Mouse (Mus musculus) heart, embryonic 12.5 days (tissue): ENCODE measurements at regions not wholly inside any gene's neighbourhood (a gene's known extent, or its start where the extent isn't known, plus 50 kb on each side); places are given as distances from the start of the nearest gene placed in this dataset.

Experiments used
- ATAC-seq: fragments of 200-750 bp; cut with Nextera tagmentation; 2 replicates; pipeline ENCODE4 v1.8.0; 2017; ENCODE audit warnings: moderate TSS enrichment, moderate library complexity; ENCODE audit not compliant: insufficient number of reproducible peaks, low FRiP score
- H3K27ac ChIP-seq: fragments of 300-500 bp; sonication (generic); 2 replicates; pipeline ENCODE4 v1.5.1; 2016; ENCODE audit warnings: mild to moderate bottlenecking, moderate library complexity; ENCODE audit not compliant: poor library complexity, severe bottlenecking
- H3K27me3 ChIP-seq: fragments of 300-500 bp; sonication (generic); replicated peaks from 2 replicates; pipeline ENCODE4 v1.6.1; 2016; ENCODE audit warnings: mild to moderate bottlenecking, moderate library complexity
- H3K36me3 ChIP-seq: fragments of 300-500 bp; sonication (generic); 2 replicates; pipeline ENCODE4 v1.6.1; 2016; ENCODE audit warnings: mild to moderate bottlenecking, moderate library complexity
- H3K4me1 ChIP-seq: fragments of 300-500 bp; sonication (generic); replicated peaks from 2 replicates; pipeline ENCODE4 v1.6.1; 2016; ENCODE audit warnings: mild to moderate bottlenecking
- H3K4me2 ChIP-seq: fragments of 300-500 bp; sonication (generic); 2 replicates; pipeline ENCODE4 v1.6.1; 2016; ENCODE audit warnings: mild to moderate bottlenecking, moderate library complexity
- H3K4me3 ChIP-seq: fragments of 300-500 bp; sonication (generic); 2 replicates; pipeline ENCODE4 v1.5.1; 2016; ENCODE audit warnings: mild to moderate bottlenecking
- H3K9ac ChIP-seq: fragments of 300-500 bp; sonication (generic); 2 replicates; pipeline ENCODE4 v1.6.1; 2016; ENCODE audit warnings: mild to moderate bottlenecking, moderate library complexity
- H3K9me3 ChIP-seq: fragments of 300-500 bp; sonication (generic); replicated peaks from 2 replicates; pipeline ENCODE4 v1.6.1; 2016; ENCODE audit warnings: mild to moderate bottlenecking, moderate library complexity
- WGBS: fragments of 180-500 bp; shearing (Covaris S2); methylation state at CpG from one replicate; pipeline ENCODE4 v1.1.7; 2016; 5-methylcytosine and 5-hydroxymethylcytosine counted together

DNA sequence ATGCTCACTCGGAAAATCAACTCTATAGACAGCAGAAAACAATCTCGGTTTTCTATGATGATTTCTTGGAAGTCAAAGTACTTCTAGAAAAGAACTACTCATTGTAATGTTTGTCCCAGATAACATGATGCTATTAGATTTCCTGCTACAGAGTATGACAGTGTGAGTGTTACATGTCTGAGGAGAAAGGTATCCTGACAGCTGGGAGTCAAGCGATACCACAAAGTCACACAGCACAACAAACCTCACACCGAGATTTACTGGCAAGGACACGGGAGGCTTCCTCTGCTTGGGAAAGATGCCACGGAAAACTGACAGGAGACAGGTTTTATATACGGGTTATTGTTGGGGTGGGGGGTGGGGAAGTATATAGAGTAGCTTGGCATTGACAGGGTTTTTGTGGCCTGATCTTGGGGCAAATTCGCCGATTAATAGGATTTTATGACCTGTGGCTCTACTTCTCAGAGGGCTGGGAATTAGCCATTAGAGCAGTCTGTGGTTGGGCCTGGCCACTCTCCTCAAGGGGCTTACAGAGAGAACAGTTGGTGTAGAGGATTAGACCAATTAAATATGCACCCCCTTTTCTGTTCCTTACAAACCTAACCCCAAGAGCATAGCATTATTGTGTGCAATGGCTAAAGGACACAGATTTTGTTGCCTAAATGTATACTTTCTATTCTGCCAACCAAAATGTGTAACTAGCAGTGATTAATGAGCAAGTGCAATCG, 209.2 kb upstream of the Sfrp2 start:
- H3K4me3 ChIP-seq: no peak overlapping the region
- H3K27ac ChIP-seq: no peak overlapping the region
- H3K9me3 ChIP-seq: no peaks in the 10 kb centered on the region
- no peak overlapping the region for H3K4me2 ChIP-seq
- no peak for ATAC-seq
- H3K9ac ChIP-seq: no peak overlapping the region
- 78% methylated on average over 10 of the region's 10 CpGs for WGBS
- H3K36me3 ChIP-seq: no peaks in the 10 kb centered on the region
- H3K4me1 ChIP-seq: peaks cover 18% of the 10 kb centered on the region
- no peaks in the 10 kb centered on the region for H3K27me3 ChIP-seq

DNA sequence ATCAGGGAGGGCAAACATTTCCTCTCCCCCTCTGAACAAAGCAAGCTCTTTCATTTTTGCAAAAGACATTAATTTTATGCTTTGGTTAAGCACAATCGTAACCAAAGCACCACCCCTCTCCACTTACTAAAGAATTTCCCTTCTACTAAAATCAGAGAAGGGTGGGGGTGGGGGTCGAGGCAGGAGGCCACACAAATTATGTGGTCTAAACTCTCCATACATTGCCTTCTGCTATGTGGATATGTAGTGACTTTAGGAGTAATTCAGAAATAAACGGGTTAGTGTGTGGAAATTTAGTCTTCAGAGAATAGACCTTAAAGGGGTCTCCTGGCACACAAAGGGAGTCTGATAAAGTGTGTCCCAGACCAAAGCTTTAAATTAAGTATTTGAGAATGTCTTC, 204.1 kb upstream of the Sfrp2 start:
- Histone ChIP-seq H3K9me3 (no peaks in the 10 kb centered on the region), H3K4me1 (no peaks in the 10 kb centered on the region), H3K36me3 (no peaks in the 10 kb centered on the region), H3K27me3 (no peaks in the 10 kb centered on the region), H3K4me2 (no peak overlapping the region), H3K9ac (no peak overlapping the region), H3K27ac (no peak overlapping the region), H3K4me3 (no peak overlapping the region)
- ATAC-seq: no peak
- 66% methylated on average over 3 of the region's 3 CpGs for WGBS

DNA sequence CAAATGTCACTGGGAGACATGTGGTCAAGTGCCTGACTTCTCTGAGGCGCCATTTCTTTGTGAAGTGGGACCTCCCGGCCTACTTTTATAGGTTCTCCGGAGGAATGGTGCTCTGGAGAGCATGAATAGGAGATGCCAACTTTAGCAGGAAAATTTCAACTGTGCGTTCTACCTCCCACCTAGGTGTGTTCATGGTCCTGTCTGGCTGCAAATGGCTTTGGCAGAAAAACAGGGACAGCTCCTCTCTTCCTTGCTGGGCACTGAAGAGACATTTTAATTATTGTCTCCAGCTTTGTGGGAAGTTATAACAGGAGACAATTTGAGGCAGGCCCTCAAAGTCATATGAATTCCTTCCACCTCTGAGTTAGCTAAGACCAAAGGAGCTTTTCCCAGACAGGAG, 190.6 kb upstream of the Sfrp2 start:
- Histone ChIP-seq H3K9ac (no peak overlapping the region), H3K9me3 (no peaks in the 10 kb centered on the region), H3K36me3 (no peaks in the 10 kb centered on the region), H3K4me1 (no peaks in the 10 kb centered on the region), H3K27me3 (no peaks in the 10 kb centered on the region), H3K4me3 (no peak overlapping the region), H3K27ac (no peak overlapping the region), H3K4me2 (no peak overlapping the region)
- no peak for ATAC-seq
- WGBS: 82% methylated on average over 4 of the region's 4 CpGs

DNA sequence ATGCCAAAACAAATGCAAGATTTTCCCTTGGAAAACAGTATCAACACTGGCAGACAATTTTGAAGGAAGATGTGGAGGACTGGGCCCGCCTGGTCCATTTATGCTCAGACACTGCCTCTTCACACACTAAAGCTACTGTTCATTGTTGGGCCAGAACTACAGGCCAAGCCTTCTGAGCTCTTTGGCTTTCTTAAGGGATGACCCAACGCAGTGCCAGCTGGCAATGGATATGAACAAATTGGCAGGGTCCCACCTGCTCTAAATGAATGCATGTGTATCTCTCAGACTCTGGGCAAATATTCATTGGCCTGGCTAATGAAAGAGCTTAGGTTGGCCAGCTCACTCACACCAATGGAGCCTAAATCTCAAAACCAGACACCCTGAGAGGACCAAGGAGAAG, 190.0 kb upstream of the Sfrp2 start:
- WGBS: 79% methylated on average over 2 of the region's 2 CpGs
- no peak for ATAC-seq

DNA sequence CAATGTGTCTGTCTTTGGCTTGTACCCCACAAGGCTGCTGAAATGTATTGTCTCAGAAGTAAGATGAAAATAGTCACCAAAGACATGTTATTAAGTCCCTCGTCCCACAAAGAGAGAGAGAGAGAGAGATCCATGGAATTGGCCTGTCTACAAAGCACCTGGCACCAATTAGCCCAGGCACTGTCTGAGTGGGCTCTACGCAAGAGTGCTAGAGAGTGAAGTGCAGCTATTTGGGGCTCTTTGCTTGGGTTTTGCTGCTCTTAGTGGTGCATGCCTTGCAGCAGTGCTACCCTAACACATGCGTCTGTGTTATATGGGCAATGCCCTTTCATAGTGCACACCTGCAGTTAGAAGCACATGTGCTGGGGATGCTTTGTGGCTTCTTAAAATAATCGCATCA, 185.4 kb upstream of the Sfrp2 start:
- no peaks in the 10 kb centered on the region for H3K9me3 ChIP-seq
- H3K36me3 ChIP-seq: no peaks in the 10 kb centered on the region
- ATAC-seq: no peak
- 73% methylated on average over 4 of the region's 4 CpGs for whole genome bisulfite sequencing
- H3K4me1 ChIP-seq: no peaks in the 10 kb centered on the region
- H3K4me3 ChIP-seq: no peak overlapping the region
- no peak overlapping the region for H3K4me2 ChIP-seq
- no peak overlapping the region for H3K27ac ChIP-seq
- no peaks in the 10 kb centered on the region for H3K27me3 ChIP-seq
- no peak overlapping the region for H3K9ac ChIP-seq

More for the DNA sequence above, 190.0 kb upstream of the Sfrp2 start:
- Histone ChIP-seq H3K9ac (no peak overlapping the region), H3K4me1 (no peaks in the 10 kb centered on the region), H3K27ac (no peak overlapping the region), H3K4me2 (no peak overlapping the region), H3K4me3 (no peak overlapping the region), H3K36me3 (no peaks in the 10 kb centered on the region), H3K9me3 (no peaks in the 10 kb centered on the region), H3K27me3 (no peaks in the 10 kb centered on the region)

DNA sequence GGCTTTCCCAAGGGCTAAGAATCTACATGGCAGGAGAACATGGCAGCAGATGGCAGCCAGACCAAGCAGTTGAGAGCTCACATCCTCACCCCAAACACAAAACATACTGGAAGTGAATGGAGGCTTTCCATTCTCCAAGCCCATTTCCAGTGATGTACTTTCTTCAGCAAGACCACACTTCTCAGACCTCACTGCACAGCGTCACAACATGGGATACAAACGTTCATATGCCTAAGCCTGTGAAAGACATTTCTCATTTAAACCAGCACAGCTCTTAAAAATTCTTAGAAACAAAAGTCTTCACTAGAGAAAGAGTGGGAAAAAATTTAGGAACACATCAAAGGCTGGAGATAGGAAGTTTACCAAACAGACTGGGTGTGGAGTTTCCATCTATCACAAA, 183.9 kb upstream of the Sfrp2 start:
- Histone ChIP-seq H3K4me1 (no peaks in the 10 kb centered on the region), H3K36me3 (no peaks in the 10 kb centered on the region), H3K9me3 (no peaks in the 10 kb centered on the region), H3K4me3 (no peak overlapping the region), H3K4me2 (no peak overlapping the region), H3K27ac (no peak overlapping the region), H3K27me3 (no peaks in the 10 kb centered on the region), H3K9ac (no peak overlapping the region)
- 75% methylated on average over 2 of the region's 2 CpGs for WGBS
- ATAC-seq: no peak

DNA sequence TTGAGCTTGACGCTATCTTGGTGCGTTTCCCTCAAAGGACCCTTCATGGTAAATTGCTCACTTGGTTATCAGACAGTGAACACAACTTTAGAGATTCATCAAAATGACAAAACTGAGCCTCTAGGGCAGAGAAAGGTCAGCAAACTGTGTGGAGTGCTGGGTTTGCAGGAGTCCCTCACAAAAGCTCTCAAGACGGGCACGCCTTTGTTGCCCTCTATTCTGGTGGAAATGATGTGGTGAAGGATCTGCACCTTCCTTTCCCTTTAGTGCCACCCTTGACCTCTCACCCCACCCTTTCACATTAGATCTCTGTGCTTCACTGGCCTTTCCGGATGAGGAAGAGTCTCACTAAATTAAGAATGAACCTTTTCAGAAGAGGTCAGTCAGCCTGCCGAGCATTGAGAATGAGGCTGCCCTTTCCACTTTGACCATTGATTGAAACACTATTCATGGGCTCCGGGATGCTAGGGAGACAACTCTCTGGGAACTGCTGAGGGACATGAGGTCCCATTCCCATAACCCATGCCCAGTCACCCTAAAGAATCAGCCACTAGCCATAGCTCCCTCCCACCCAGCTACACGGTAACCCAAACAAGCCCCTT, 182.9 kb upstream of the Sfrp2 start:
- WGBS: 78% methylated on average over 8 of the region's 8 CpGs
- Histone ChIP-seq H3K27ac (no peak overlapping the region), H3K4me3 (no peak overlapping the region), H3K36me3 (no peaks in the 10 kb centered on the region), H3K4me1 (no peaks in the 10 kb centered on the region), H3K4me2 (no peak overlapping the region), H3K9me3 (no peaks in the 10 kb centered on the region), H3K9ac (no peak overlapping the region), H3K27me3 (no peaks in the 10 kb centered on the region)
- no peak for ATAC-seq

DNA sequence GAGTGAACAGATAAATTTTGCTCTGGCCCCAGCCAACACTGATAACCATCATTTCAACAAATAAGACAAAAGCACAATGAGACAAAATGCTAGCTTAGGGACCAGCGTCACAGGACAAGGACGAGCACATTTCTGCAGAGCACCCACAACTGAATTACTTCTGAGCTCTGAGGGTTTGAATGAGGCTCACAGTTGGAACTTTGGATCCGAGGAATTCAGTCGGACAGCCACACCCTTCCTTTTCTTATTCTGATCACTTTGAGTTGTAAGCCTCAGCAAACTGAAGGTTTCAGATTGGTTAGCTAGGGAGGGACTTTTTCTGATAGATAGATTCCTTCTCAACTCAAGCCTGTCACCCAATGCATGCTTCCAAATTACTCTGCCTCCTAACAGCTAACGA, 180.0 kb upstream of the Sfrp2 start:
- no peak for ATAC-seq
- H3K27me3 ChIP-seq: no peaks in the 10 kb centered on the region
- 69% methylated on average over 5 of the region's 5 CpGs for WGBS

DNA sequence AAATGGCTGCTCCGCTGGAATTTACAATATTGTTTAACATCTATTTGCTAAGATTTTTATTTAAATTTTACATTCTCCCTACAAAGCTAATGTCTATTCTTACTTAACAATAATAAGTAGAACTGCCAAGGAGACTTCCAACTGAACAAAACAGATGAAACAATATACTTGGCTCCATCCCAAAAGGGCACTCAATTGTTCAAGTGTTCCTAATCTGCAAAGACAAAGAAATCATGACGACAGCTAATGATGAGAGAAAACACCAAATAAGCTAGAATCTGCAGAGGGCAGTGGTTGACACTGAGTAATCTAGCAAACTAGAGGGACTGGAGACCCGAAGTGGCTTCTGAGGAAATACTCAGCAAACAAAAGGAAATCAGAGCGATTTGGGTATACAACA, 179.6 kb upstream of the Sfrp2 start:
- Histone ChIP-seq H3K4me1 (no peaks in the 10 kb centered on the region), H3K27ac (no peak overlapping the region), H3K27me3 (no peaks in the 10 kb centered on the region), H3K9me3 (0 out of 2 replicates have a peak, but pooled peaks cover 3% of the 10 kb centered on the region), H3K4me3 (no peak overlapping the region), H3K36me3 (no peaks in the 10 kb centered on the region), H3K9ac (no peak overlapping the region), H3K4me2 (no peak overlapping the region)
- 66% methylated on average over 4 of the region's 4 CpGs for WGBS
- no peak for ATAC-seq

More for the DNA sequence above, 180.0 kb upstream of the Sfrp2 start:
- Histone ChIP-seq H3K9me3 (no peaks in the 10 kb centered on the region), H3K4me3 (no peak overlapping the region), H3K36me3 (no peaks in the 10 kb centered on the region), H3K9ac (no peak overlapping the region), H3K4me1 (no peaks in the 10 kb centered on the region), H3K27ac (no peak overlapping the region), H3K4me2 (no peak overlapping the region)

DNA sequence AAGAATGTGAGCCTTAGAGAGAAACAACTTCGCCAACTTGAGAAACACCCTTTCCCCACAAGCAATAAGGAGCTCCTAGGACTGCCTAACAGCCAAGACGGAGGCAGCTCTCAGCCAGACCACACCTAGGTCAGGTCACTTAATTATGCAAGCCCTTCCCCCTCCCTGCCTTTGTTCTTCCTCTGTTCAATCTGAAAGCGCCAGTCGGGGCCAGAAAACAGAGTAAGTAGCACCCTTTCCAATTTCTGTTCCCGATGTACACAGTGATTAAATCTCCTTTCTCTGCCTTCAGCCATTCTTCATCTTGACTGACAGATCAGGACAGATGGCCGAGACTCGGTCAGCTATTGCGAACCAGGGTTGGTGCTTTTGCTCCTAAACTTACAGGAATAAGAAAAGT, 177.0 kb upstream of the Sfrp2 start:
- Histone ChIP-seq H3K27me3 (no peaks in the 10 kb centered on the region), H3K4me2 (no peak overlapping the region), H3K9me3 (0 out of 2 replicates have a peak, but pooled peaks cover 3% of the 10 kb centered on the region), H3K4me3 (no peak overlapping the region), H3K27ac (no peak overlapping the region), H3K36me3 (no peaks in the 10 kb centered on the region), H3K4me1 (no peaks in the 10 kb centered on the region), H3K9ac (no peak overlapping the region)
- no peak for ATAC-seq
- 43% methylated on average over 8 of the region's 8 CpGs for WGBS

DNA sequence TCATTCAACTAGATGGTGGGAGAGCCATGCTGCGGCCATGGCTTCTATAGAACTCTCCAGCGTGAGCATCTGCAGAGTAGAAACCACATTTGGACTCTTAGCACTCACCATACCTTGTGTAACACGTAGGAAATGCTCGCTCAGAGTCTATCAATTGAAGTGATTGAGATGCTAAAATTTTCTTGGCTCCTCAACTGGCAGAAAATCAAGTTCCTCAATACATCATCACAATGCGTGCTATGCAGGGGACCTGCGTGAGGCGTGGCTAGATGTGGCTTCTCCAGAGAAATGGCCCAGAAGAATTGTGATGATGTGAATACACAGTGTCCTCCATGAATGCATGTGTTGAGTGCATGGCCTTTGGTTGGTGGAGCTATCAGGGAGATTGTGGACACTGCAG, 174.9 kb upstream of the Sfrp2 start:
- no peak overlapping the region for H3K4me2 ChIP-seq
- H3K4me1 ChIP-seq: no peaks in the 10 kb centered on the region
- no peaks in the 10 kb centered on the region for H3K27me3 ChIP-seq
- no peak for ATAC-seq
- no peaks in the 10 kb centered on the region for H3K36me3 ChIP-seq
- H3K9ac ChIP-seq: no peak overlapping the region
- no peak overlapping the region for H3K4me3 ChIP-seq
- 0 out of 2 replicates have a peak, but pooled peaks cover 3% of the 10 kb centered on the region for H3K9me3 ChIP-seq
- 85% methylated on average over 7 of the region's 7 CpGs for WGBS
- H3K27ac ChIP-seq: no peak overlapping the region

DNA sequence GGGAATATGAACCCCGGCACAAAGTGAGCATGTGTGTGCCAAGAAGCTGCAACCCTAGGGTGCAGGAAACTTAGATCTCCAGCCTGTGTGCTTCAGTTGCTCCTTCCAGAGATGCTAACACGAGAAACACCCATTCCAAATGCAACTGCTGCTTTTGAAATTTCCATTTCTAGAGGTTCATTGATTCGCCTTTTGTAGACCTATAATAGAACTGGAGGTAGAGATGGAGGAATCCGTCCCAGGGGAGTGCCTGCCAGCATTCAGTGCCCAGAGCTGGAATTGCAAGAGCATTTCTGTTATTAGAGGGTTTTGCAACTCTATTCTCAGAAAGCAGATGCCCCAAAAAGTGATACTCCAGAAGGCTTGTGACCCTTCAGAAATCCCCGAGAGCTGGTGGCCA, 172.8 kb upstream of the Sfrp2 start:
- no peak for ATAC-seq
- Histone ChIP-seq H3K36me3 (no peaks in the 10 kb centered on the region), H3K27me3 (no peaks in the 10 kb centered on the region), H3K4me1 (no peaks in the 10 kb centered on the region), H3K4me3 (no peak overlapping the region), H3K27ac (no peak overlapping the region), H3K9ac (no peak overlapping the region), H3K4me2 (no peak overlapping the region), H3K9me3 (0 out of 2 replicates have a peak, but pooled peaks cover 3% of the 10 kb centered on the region)
- 75% methylated on average over 5 of the region's 5 CpGs for WGBS
